Mouse (Mus musculus) MEL (cell line): ENCODE measurements at regions not wholly inside any gene's neighbourhood (a gene's known extent, or its start where the extent isn't known, plus 50 kb on each side); places are given as distances from the start of the nearest gene placed in this dataset.

Source experiments
- DNase-seq: peaks from one replicate; pipeline ENCODE4 v3.0.0; 2011; ENCODE audit warnings: low read depth, low spot score
- H3K27ac ChIP-seq: 2 replicates; pipeline ENCODE4 v1.5.1; 2012; ENCODE audit warnings: low read depth, mild to moderate bottlenecking, control low read depth, low read length, moderate library complexity; ENCODE audit not compliant: control insufficient read depth
- H3K27me3 ChIP-seq, 2 experiments: fragments of 150-350 bp in 1 of 2; sonication (generic) in 1 of 2; 2 replicates each; pipeline ENCODE4 v1.6.1; 2012; ENCODE audit warnings: low read length in 2 of 2, mild to moderate bottlenecking in 2 of 2, improper control_type of control experiment in 1 of 2, moderate library complexity in 1 of 2; ENCODE audit not compliant: insufficient read depth in 2 of 2, control insufficient read depth in 1 of 2
- H3K36me3 ChIP-seq, 2 experiments: 2 replicates each; pipeline ENCODE4 v1.6.1; 2012 to 2014; ENCODE audit warnings: low read length in 2 of 2, improper control_type of control experiment in 1 of 2, inconsistent platforms in 1 of 2, mild to moderate bottlenecking in 1 of 2; ENCODE audit not compliant: insufficient read depth in 2 of 2, control insufficient read depth in 1 of 2
- H3K4me1 ChIP-seq, 2 experiments: fragments of 150-350 bp in 1 of 2; sonication (generic) in 1 of 2; 2 replicates each; pipeline ENCODE4 v1.6.1; 2012; ENCODE audit warnings: low read length in 2 of 2, improper control_type of control experiment in 1 of 2, mild to moderate bottlenecking in 1 of 2; ENCODE audit not compliant: insufficient read depth in 2 of 2, control insufficient read depth in 1 of 2
- H3K4me3 ChIP-seq, 2 experiments: fragments of 150-350 bp in 1 of 2; sonication (generic) in 1 of 2; 2 replicates each; pipeline ENCODE4 v1.5.1; 2012; ENCODE audit warnings: low read depth in 2 of 2, low read length in 2 of 2, mild to moderate bottlenecking in 2 of 2, moderate library complexity in 2 of 2, control low read depth in 1 of 2, improper control_type of control experiment in 1 of 2; ENCODE audit not compliant: control insufficient read depth in 1 of 2, insufficient read depth in 1 of 2
- H3K79me2 ChIP-seq: 2 replicates; pipeline ENCODE4 v1.6.1; 2012; ENCODE audit warnings: mild to moderate bottlenecking, low read length, moderate library complexity; ENCODE audit not compliant: control insufficient read depth, poor library complexity, insufficient read depth
- H3K9ac ChIP-seq: 2 replicates; pipeline ENCODE4 v1.6.1; 2012; ENCODE audit warnings: low read depth, mild to moderate bottlenecking, control low read depth, low read length, moderate library complexity; ENCODE audit not compliant: control insufficient read depth, poor library complexity, severe bottlenecking
- H3K9me3 ChIP-seq: fragments of 150-350 bp; sonication (generic); replicated peaks from 2 replicates; pipeline ENCODE4 v1.6.1; 2012; ENCODE audit warnings: mild to moderate bottlenecking, low read length, improper control_type of control experiment, moderate library complexity; ENCODE audit not compliant: insufficient read depth
- CTCF ChIP-seq, 3 experiments: IDR thresholded peaks in 2 of 3; conservative IDR thresholded peaks in 1 of 3; 2 replicates each; pipeline ENCODE4 v1.5.1; 2011 to 2012; ENCODE audit warnings: low read length in 3 of 3, low read depth in 2 of 3, mild to moderate bottlenecking in 2 of 3, improper control_type of control experiment in 1 of 3, inconsistent platforms in 1 of 3, mixed read lengths in 1 of 3, moderate library complexity in 1 of 3; ENCODE audit not compliant: control insufficient read depth in 1 of 3, insufficient read depth in 1 of 3, poor library complexity in 1 of 3, severe bottlenecking in 1 of 3
- ELF1 ChIP-seq: IDR thresholded peaks from 2 replicates; pipeline ENCODE4 v1.6.1; 2014; ENCODE audit warnings: low read depth, mild to moderate bottlenecking, inconsistent platforms, low read length, improper control_type of control experiment, moderate library complexity
- ETS1 ChIP-seq: IDR thresholded peaks from 2 replicates; pipeline ENCODE4 v1.6.1; 2012; ENCODE audit warnings: low read depth, mild to moderate bottlenecking, inconsistent platforms, low read length, improper control_type of control experiment, moderate library complexity
- GABPA ChIP-seq: IDR thresholded peaks from 2 replicates; pipeline ENCODE4 v1.6.1; 2012; ENCODE audit warnings: low read depth, mild to moderate bottlenecking, inconsistent platforms, low read length, improper control_type of control experiment, moderate library complexity
- GATA1 ChIP-seq: IDR thresholded peaks from 2 replicates; pipeline ENCODE4 v1.6.1; 2011; ENCODE audit warnings: low read depth, low read length, improper control_type of control experiment
- HCFC1 ChIP-seq: IDR thresholded peaks from 2 replicates; pipeline ENCODE4 v1.6.1; 2012; ENCODE audit warnings: low read depth, mild to moderate bottlenecking, inconsistent platforms, low read length, improper control_type of control experiment, moderate library complexity
- JUND ChIP-seq: IDR thresholded peaks from 2 replicates; pipeline ENCODE4 v1.6.1; 2011; ENCODE audit warnings: low read depth, mild to moderate bottlenecking, improper control_type of control experiment, low read length
- KAT2A ChIP-seq: conservative IDR thresholded peaks from 2 replicates; pipeline ENCODE4 v1.6.1; 2012; ENCODE audit warnings: low read depth, low read length, improper control_type of control experiment, inconsistent platforms
- MAFK ChIP-seq: IDR thresholded peaks from 2 replicates; pipeline ENCODE4 v1.6.1; 2011; ENCODE audit warnings: low read depth, mild to moderate bottlenecking, low read length, improper control_type of control experiment, borderline replicate concordance
- MAZ ChIP-seq: IDR thresholded peaks from 2 replicates; pipeline ENCODE4 v1.6.1; 2012; ENCODE audit warnings: low read depth, mild to moderate bottlenecking, inconsistent platforms, low read length, improper control_type of control experiment
- MYC ChIP-seq: IDR thresholded peaks from 2 replicates; pipeline ENCODE4 v1.6.1; 2011; ENCODE audit warnings: low read depth, mild to moderate bottlenecking, low read length, improper control_type of control experiment, moderate library complexity
- NELFE ChIP-seq: IDR thresholded peaks from 2 replicates; pipeline ENCODE4 v1.6.1; 2011; ENCODE audit warnings: low read depth, low read length, improper control_type of control experiment
- POLR2A ChIP-seq, 2 experiments: IDR thresholded peaks; 2 replicates each; pipeline ENCODE4 v1.6.1; 2011 to 2012; ENCODE audit warnings: low read length in 2 of 2, mild to moderate bottlenecking in 2 of 2, control low read depth in 1 of 2, improper control_type of control experiment in 1 of 2, low read depth in 1 of 2, moderate library complexity in 1 of 2; ENCODE audit not compliant: control insufficient read depth in 1 of 2, insufficient read depth in 1 of 2, poor library complexity in 1 of 2
- POLR2AphosphoS5 ChIP-seq: IDR thresholded peaks from 2 replicates; pipeline ENCODE4 v1.6.1; 2012; ENCODE audit warnings: low read depth, borderline replicate concordance, mild to moderate bottlenecking, inconsistent platforms, low read length, moderate library complexity, mixed read lengths
- RCOR1 ChIP-seq: IDR thresholded peaks from 2 replicates; pipeline ENCODE4 v1.6.1; 2012; ENCODE audit warnings: low read depth, mild to moderate bottlenecking, inconsistent platforms, low read length, improper control_type of control experiment
- UBTF ChIP-seq: IDR thresholded peaks from 2 replicates; pipeline ENCODE4 v1.6.1; 2012; ENCODE audit warnings: low read depth, mild to moderate bottlenecking, inconsistent platforms, low read length, improper control_type of control experiment, moderate library complexity, borderline replicate concordance; ENCODE audit not compliant: insufficient read depth
- USF1 ChIP-seq: IDR thresholded peaks from 2 replicates; pipeline ENCODE4 v1.6.1; 2014; ENCODE audit warnings: low read depth, mild to moderate bottlenecking, inconsistent platforms, low read length, improper control_type of control experiment, moderate library complexity
- USF2 ChIP-seq, 2 experiments: IDR thresholded peaks; 2 replicates each; pipeline ENCODE4 v1.6.1; 2011 to 2012; ENCODE audit warnings: improper control_type of control experiment in 2 of 2, low read length in 2 of 2, borderline replicate concordance in 1 of 2, inconsistent platforms in 1 of 2, low read depth in 1 of 2, mild to moderate bottlenecking in 1 of 2; ENCODE audit not compliant: insufficient read depth in 1 of 2
- ZC3H11A ChIP-seq: IDR thresholded peaks from 2 replicates; pipeline ENCODE4 v1.6.1; 2012; ENCODE audit warnings: low read depth, mild to moderate bottlenecking, inconsistent platforms, low read length, improper control_type of control experiment
- ZMIZ1 ChIP-seq: IDR thresholded peaks from 2 replicates; pipeline ENCODE4 v1.6.1; 2012; ENCODE audit warnings: low read depth, mild to moderate bottlenecking, inconsistent platforms, low read length, improper control_type of control experiment, moderate library complexity
- ZNF384 ChIP-seq: IDR thresholded peaks from 2 replicates; pipeline ENCODE4 v1.6.1; 2012; ENCODE audit warnings: low read depth, mild to moderate bottlenecking, inconsistent platforms, low read length, improper control_type of control experiment

GRCm38 (mm10) chr16:95866866-95867420 lies 123.8 kb downstream of the Psmg1 start:
- H3K9ac ChIP-seq: no peak overlapping the region
- no peaks in the 10 kb centered on the region for H3K79me2 ChIP-seq
- peaks cover 8 to 21% of the 10 kb centered on the region in 2 experiments for H3K4me1 ChIP-seq
- TF ChIP-seq KAT2A (no peak), MAFK (no peak), POLR2A (IDR thresholded peaks at IDR 0.05; ENCODE audit: control insufficient read depth in 1 of 2, insufficient read depth in 1 of 2, low read depth in 1 of 2, low read length in 2 of 2, poor library complexity in 1 of 2) (no peak), RCOR1 (no peak), UBTF (no peak), ZNF384 (no peak)
- TF ChIP-seq, all 39 proteins: peak for 0
- Histone ChIP-seq H3K9me3 (no peaks in the 10 kb centered on the region), H3K36me3 (peaks cover 0 to 18% of the 10 kb centered on the region in 2 experiments; a peak in 2 of 4 replicates), H3K4me3 (no peak overlapping the region), H3K27me3 (no peaks in the 10 kb centered on the region; a peak in 1 of 4 replicates), H3K27ac (no peak overlapping the region)
- DNase-seq: no peak

GRCm38 (mm10) chr16:95865603-95866002 lies 125.2 kb downstream of the Psmg1 start:
- no peak overlapping the region for H3K27ac ChIP-seq
- H3K27me3 ChIP-seq: no peaks in the 10 kb centered on the region; a peak in 1 of 4 replicates
- peaks cover 15 to 34% of the 10 kb centered on the region in 2 experiments for H3K4me1 ChIP-seq
- no peak overlapping the region for H3K4me3 ChIP-seq
- H3K36me3 ChIP-seq: peaks cover 0 to 25% of the 10 kb centered on the region in 2 experiments; a peak in 2 of 4 replicates
- no peaks in the 10 kb centered on the region for H3K79me2 ChIP-seq
- H3K9ac ChIP-seq: no peak overlapping the region
- H3K9me3 ChIP-seq: no peaks in the 10 kb centered on the region
- no peak for TF ChIP-seq NELFE
- no peak for TF ChIP-seq MAZ
- no peak for TF ChIP-seq ETS1
- no peak for TF ChIP-seq ZC3H11A
- no peak for TF ChIP-seq GATA1
- no peak for TF ChIP-seq MYC
- no peak for TF ChIP-seq CTCF (IDR thresholded peaks at IDR 0.05 in 2 of 3, conservative IDR thresholded peaks at IDR 0.05 in 1 of 3; ENCODE audit: control insufficient read depth in 1 of 3, insufficient read depth in 1 of 3, low read depth in 2 of 3, low read length in 3 of 3, poor library complexity in 1 of 3, severe bottlenecking in 1 of 3)
- no peak for TF ChIP-seq POLR2AphosphoS5
- TF ChIP-seq HCFC1: no peak
- TF ChIP-seq ELF1: no peak
- no peak for TF ChIP-seq USF1
- TF ChIP-seq USF2 (IDR thresholded peaks at IDR 0.05; ENCODE audit: borderline replicate concordance in 1 of 2, insufficient read depth in 1 of 2, low read depth in 1 of 2, low read length in 2 of 2): no peak
- TF ChIP-seq JUND: no peak
- no peak for TF ChIP-seq GABPA
- TF ChIP-seq ZMIZ1: no peak
- no peak for DNase-seq
